Mouse (Mus musculus): Measurements from ENCODE around the gene M6pr.

GRCm38 (mm10) chr6:122283429-122283828, 25.1 kb upstream of the M6pr start:
- TF ChIP-seq POLR2A (IDR thresholded peaks at IDR 0.05; ENCODE audit: extremely low read depth, insufficient read depth, low read length) (no peak), CTCF (IDR thresholded peaks at IDR 0.05; ENCODE audit: low read depth, low read length) (no peak)

Measured in liver, adult 2 months (tissue).